Comparison of ENCODE assay signal across 10 mouse cellular contexts in the genomic region with DNA sequence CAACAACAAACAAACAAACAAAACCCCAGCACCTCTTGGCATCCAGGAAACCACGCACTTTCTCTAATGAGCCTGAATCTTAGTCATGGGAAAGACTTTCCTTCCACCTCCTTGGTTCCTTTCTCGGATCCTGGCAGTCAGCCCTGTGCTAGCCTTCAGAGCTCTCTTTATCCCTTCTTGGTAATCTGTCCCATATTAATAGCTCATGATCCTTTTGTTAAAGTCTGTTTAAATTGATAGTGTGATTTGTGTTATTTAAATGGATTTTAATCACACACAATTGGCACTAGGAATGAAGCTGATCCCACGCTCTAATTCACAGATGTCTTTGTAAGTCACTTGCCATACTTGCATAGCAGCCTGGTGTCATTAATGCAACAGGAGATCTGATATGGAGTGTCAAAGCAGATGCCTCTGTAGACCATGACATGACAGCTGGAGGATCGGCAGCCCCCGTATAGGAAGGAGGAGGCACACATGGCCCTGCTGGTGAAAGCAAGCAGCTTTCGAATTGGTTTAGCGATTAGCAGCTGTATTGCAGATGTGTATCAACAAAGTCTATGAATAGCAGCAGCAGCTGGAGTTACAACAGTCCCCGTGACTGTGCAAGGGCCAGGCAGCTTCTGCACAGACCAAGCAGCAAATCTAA. TPM values are rescaled to one million over a fixed set of nuclear protein-coding genes. Genes with fewer than 3 reads are reported as not detected.
DNase-seq lines count a peak whose midpoint lies in the region; ATAC-seq and TF ChIP-seq lines count a peak whose summit lies in the region.
"Had no signal": no experiment of that assay in that cellular context is flagged by ENCODE, and none has a peak within 500 bp of the region (broad histone marks: within the 10 kb centered on the region; RNA-seq: fewer than 3 reads in every experiment).

No protein-coding gene starts in this region.

- TF ChIP-seq POLR2A in lung, adult 2 months (IDR thresholded peaks at IDR 0.05; ENCODE audit: borderline replicate concordance, extremely low read depth, low read depth, low read length): no peak

- peak; percentile 68 for ATAC-seq in lung, embryonic 16.5 days (ENCODE audit: low read depth)
- ATAC-seq in embryonic facial prominence, embryonic 14.5 days (ENCODE audit: low read depth): peak; percentile 72

- no peaks in the 10 kb centered on the region for H3K27me3 ChIP-seq in lung, embryonic 16.5 days (ENCODE audit: control insufficient read depth, insufficient read depth, low read depth, low read length)
- H3K27me3 ChIP-seq in embryonic facial prominence, embryonic 14.5 days (replicated peaks; ENCODE audit: control insufficient read depth, insufficient read depth, low read length): no peaks in the 10 kb centered on the region
- H3K27me3 ChIP-seq: embryonic facial prominence, embryonic 15.5 days; limb, embryonic 12.5 days had no signal

- WGBS in lung, embryonic 16.5 days: 53% methylated on average over 8 of the region's 8 CpGs
- WGBS in lung, adult 2 months: 69% methylated on average over 8 of the region's 8 CpGs
- 59% methylated on average over 8 of the region's 8 CpGs for WGBS in embryonic facial prominence, embryonic 14.5 days

- no peak overlapping the region for H3K4me2 ChIP-seq in lung, embryonic 16.5 days (ENCODE audit: low read depth, low read length)
- H3K4me2 ChIP-seq in embryonic facial prominence, embryonic 14.5 days (ENCODE audit: low read depth, low read length): no peak overlapping the region
- H3K4me2 ChIP-seq: embryonic facial prominence, embryonic 15.5 days; limb, embryonic 12.5 days had no signal

- no peak overlapping the region for H3K9ac ChIP-seq in lung, embryonic 16.5 days (ENCODE audit: low read length)
- no peak overlapping the region for H3K9ac ChIP-seq in embryonic facial prominence, embryonic 14.5 days (ENCODE audit: low read depth, low read length)
- H3K9ac ChIP-seq: embryonic facial prominence, embryonic 15.5 days; limb, embryonic 12.5 days had no signal

- no peak for DNase-seq in lung, adult 2 months
- peak; percentile 89 for DNase-seq in Muller cell, postnatal 12 days (ENCODE audit: inconsistent ontology term)
- DNase-seq in embryonic facial prominence, embryonic 14.5 days (ENCODE audit: low spot score): peak; percentile 83
- peak; percentile 18 for DNase-seq in naive thymus-derived CD4-positive, alpha-beta T cell, adult 2 months (ENCODE audit: low read depth)
- no peak for DNase-seq in spleen, adult 12 weeks (ENCODE audit: low spot score)
- no peak for DNase-seq in natural killer cell, adult 2 months (ENCODE audit: low spot score in 2 of 2)

- no peak for TF ChIP-seq CTCF in lung, adult 2 months (IDR thresholded peaks at IDR 0.05; ENCODE audit: insufficient read depth, low read length)

- 0 out of 2 replicates have a peak, but pooled peaks cover 3% of the 10 kb centered on the region for H3K4me1 ChIP-seq in lung, embryonic 16.5 days (replicated peaks; ENCODE audit: control insufficient read depth, insufficient read depth, low read length)
- H3K4me1 ChIP-seq in lung, adult 2 months (ENCODE audit: control insufficient read depth, insufficient read depth, low read length): no peaks in the 10 kb centered on the region
- H3K4me1 ChIP-seq in embryonic facial prominence, embryonic 14.5 days (ENCODE audit: control insufficient read depth, insufficient read depth, low read length): no peaks in the 10 kb centered on the region
- H3K4me1 ChIP-seq: embryonic facial prominence, embryonic 15.5 days; limb, embryonic 12.5 days had no signal

- no peaks in the 10 kb centered on the region for H3K36me3 ChIP-seq in lung, embryonic 16.5 days (ENCODE audit: control insufficient read depth, insufficient read depth, low read length)
- no peaks in the 10 kb centered on the region for H3K36me3 ChIP-seq in embryonic facial prominence, embryonic 14.5 days (ENCODE audit: control insufficient read depth, insufficient read depth, low read length)
- H3K36me3 ChIP-seq: embryonic facial prominence, embryonic 15.5 days; limb, embryonic 12.5 days had no signal

- H3K4me3 ChIP-seq in lung, embryonic 16.5 days (ENCODE audit: low read length): no peak overlapping the region
- H3K4me3 ChIP-seq in lung, adult 2 months (replicated peaks; ENCODE audit: extremely low read depth, low read depth, low read length): no peak overlapping the region
- H3K4me3 ChIP-seq in embryonic facial prominence, embryonic 14.5 days (ENCODE audit: low read depth, low read length): no peak overlapping the region
- H3K4me3 ChIP-seq: embryonic facial prominence, embryonic 15.5 days; limb, embryonic 12.5 days had no signal

- no peak overlapping the region for H3K27ac ChIP-seq in lung, embryonic 16.5 days (ENCODE audit: low read length)
- H3K27ac ChIP-seq in embryonic facial prominence, embryonic 14.5 days (replicated peaks; ENCODE audit: low read depth, low read length): no peak overlapping the region
- H3K27ac ChIP-seq: embryonic facial prominence, embryonic 15.5 days; limb, embryonic 12.5 days; macrophage had no signal

- H3K9me3 ChIP-seq in lung, embryonic 16.5 days (ENCODE audit: control insufficient read depth, low read length): no peaks in the 10 kb centered on the region
- no peaks in the 10 kb centered on the region for H3K9me3 ChIP-seq in embryonic facial prominence, embryonic 14.5 days (ENCODE audit: control insufficient read depth, low read length)
- H3K9me3 ChIP-seq: embryonic facial prominence, embryonic 15.5 days; limb, embryonic 12.5 days had no signal

RNA-seq across cellular contexts. Expression of a gene that starts 31.4 kb away (rescaled TPM):
- 6.4 and 7.2 TPM in 2 replicates for polyA plus RNA-seq in lung, embryonic 16.5 days (2015; fragmentation: Nextera tagmentation; extraction: Ambion mirVana)
- polyA plus RNA-seq in lung, adult 2 months (2012; rRNA removed): 0.84 and 1.9 TPM in 2 replicates
- 3.1 and 7.4 TPM in 2 replicates for polyA plus RNA-seq in embryonic facial prominence, embryonic 14.5 days (2014; fragmentation: Nextera tagmentation; extraction: Ambion mirVana)

RNA-seq across cellular contexts. Expression of a gene that starts 31.7 kb away (rescaled TPM):
- polyA plus RNA-seq in lung, embryonic 16.5 days (2015; fragmentation: Nextera tagmentation; extraction: Ambion mirVana): 895 and 1,004 TPM in 2 replicates
- 146 and 225 TPM in 2 replicates for polyA plus RNA-seq in lung, adult 2 months (2012; rRNA removed)
- 940 and 1,079 TPM in 2 replicates for polyA plus RNA-seq in embryonic facial prominence, embryonic 14.5 days (2014; fragmentation: Nextera tagmentation; extraction: Ambion mirVana)

RNA-seq across cellular contexts. Expression of a gene that starts 37.7 kb away (rescaled TPM):
- 2.7 and 4.0 TPM in 2 replicates for polyA plus RNA-seq in lung, embryonic 16.5 days (2015; fragmentation: Nextera tagmentation; extraction: Ambion mirVana)
- polyA plus RNA-seq in lung, adult 2 months (2012; rRNA removed): 2.6 and 5.0 TPM in 2 replicates
- polyA plus RNA-seq in embryonic facial prominence, embryonic 14.5 days (2014; fragmentation: Nextera tagmentation; extraction: Ambion mirVana): 2.3 and 2.5 TPM in 2 replicates

Comparison
In these comparisons a context has a peak if more than half of its experiments do, and no peak if none do; other contexts are left out.
1. DNase-seq: peak in Muller cell, postnatal 12 days (single experiment), embryonic facial prominence, embryonic 14.5 days (single experiment) and naive thymus-derived CD4-positive, alpha-beta T cell, adult 2 months (single experiment); none in lung, adult 2 months (single experiment), spleen, adult 12 weeks (single experiment) and natural killer cell, adult 2 months (0 of 2).